Mouse (Mus musculus): ENCODE data around the gene Herpud2.
A peak's percentile ranks its signal among the peaks of the same experiment; 100 is the strongest.

Herpud2 gene

GRCm38 (mm10) chr9:25151611-25152241 lies at the start of gene Herpud2:
Gene Herpud2 (minus strand): TSS chr9:25151820.
- peak; percentile 95 for DNase-seq (ENCODE audit: extremely low spot score)

GRCm38 (mm10) chr9:25200987-25201386 lies 49.4 kb upstream of the Herpud2 start:
- no peak for DNase-seq (ENCODE audit: extremely low spot score)

DNA sequence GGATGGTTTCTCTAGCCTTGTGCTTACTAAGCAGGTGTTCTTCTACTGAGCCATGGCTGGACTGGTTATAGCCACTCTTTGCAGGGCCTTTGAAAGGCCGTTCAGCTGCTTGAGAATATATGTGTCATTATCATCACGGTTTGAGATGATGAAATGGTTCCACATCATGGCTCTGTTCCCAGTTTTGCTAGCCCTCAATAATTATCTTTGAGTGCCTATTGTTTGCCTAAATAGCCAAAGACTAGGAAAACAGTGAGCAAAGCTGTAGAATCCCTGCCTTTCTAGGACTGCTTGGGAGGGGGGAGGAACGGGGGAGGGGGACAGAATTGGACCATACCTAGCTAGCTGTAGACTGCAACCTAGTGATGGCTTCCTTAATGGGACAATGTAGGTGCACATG lies 48.5 kb upstream of the Herpud2 start:
- no peak for DNase-seq (ENCODE audit: extremely low spot score)

- no peak for DNase-seq (ENCODE audit: extremely low spot score)
Observed at GRCm38 (mm10) chr9:25196746-25197145, 45.1 kb upstream of the Herpud2 start.

GRCm38 (mm10) chr9:25191612-25192011 lies 40.0 kb upstream of the Herpud2 start:
- no peak for DNase-seq (ENCODE audit: extremely low spot score)

GRCm38 (mm10) chr9:25186501-25186900 lies 34.9 kb upstream of the Herpud2 start:
- no peak for DNase-seq (ENCODE audit: extremely low spot score)

DNA sequence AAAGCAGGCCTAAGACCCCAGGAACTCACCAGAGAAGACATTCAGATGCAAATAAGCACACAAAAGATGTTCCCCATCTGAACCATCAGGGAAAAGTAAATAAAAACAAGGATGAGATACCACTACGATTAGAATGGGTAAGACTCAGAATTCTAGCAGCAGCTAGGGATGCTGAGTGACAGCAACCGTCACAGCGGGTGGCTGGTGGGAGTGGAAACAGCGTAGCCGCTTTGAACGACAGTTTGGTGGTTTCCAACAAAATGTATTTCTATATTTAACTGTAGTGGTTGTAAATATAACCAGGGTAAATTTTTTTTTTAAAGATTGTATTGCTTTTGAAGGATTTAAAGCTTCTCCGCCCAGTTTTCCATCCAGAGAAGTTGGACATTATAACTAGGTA lies 34.2 kb upstream of the Herpud2 start:
- no peak for DNase-seq (ENCODE audit: extremely low spot score)

GRCm38 (mm10) chr9:25184606-25185005 lies 33.0 kb upstream of the Herpud2 start:
- no peak for DNase-seq (ENCODE audit: extremely low spot score)

GRCm38 (mm10) chr9:25178066-25178465 lies 26.4 kb upstream of the Herpud2 start:
- DNase-seq (ENCODE audit: extremely low spot score): no peak

GRCm38 (mm10) chr9:25177201-25177600 lies 25.6 kb upstream of the Herpud2 start:
- no peak for DNase-seq (ENCODE audit: extremely low spot score)

DNA sequence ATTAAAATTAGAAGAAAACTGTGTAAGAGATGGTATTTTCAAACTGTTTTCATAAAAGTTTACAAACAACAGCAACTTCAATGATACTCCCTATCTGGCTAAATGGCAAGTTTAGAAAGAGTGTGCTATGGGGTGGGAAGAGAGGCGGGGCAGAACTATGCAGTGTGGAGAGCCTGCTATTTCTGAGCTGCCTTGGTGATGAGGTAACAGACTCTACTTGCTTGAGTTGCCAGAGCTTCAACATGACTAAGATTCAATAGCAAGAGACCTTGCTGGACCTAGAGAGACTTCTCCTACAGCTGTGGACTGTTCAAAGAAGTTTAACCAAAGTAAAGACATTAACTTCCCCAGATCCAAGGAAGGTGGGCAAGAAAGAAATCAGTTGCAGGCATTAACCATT lies 24.9 kb upstream of the Herpud2 start:
- DNase-seq (ENCODE audit: extremely low spot score): no peak

DNA sequence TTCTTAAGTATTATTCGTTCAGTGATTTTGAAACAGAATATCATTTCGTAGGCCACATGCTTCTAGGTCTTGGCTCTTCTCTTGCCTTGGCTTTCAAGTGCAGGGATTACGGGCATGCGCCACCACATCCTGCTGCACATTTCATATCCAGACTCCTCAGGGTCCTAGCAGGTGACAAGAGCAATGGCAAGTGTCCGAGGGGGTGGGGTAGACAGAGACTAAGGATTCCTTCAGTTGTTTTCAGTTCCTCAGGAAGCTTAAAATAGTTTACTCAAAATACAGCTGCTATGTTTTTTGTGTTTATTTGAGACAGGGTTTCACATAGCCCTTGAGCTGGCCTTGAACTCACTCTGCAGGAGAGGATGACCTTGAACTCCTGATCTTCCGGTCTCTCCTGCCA lies 24.4 kb upstream of the Herpud2 start:
- no peak for DNase-seq (ENCODE audit: extremely low spot score)

DNA sequence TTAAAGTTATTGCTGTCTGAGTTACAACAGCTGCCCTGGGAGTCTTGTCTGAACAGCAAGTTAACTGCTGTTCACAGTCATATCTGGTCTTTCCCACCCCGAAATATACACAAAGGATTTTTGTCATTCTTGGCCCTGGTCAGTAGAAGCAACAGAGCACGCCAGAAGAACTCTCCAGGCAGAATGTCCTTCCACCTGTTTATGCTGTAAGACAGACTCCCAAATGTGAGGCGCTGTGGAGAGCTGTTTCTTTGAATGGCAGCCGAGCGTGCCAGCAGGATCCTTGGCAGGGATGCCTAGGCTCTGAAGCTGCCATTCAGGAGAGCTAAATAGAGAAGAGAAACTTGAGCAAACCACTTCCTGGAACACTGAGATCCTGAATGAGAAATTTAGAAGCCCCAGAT lies 23.4 kb upstream of the Herpud2 start:
- no peak for DNase-seq (ENCODE audit: extremely low spot score)

- DNase-seq (ENCODE audit: extremely low spot score): no peak
Observed at GRCm38 (mm10) chr9:25174614-25175013, 23.0 kb upstream of the Herpud2 start.

DNA sequence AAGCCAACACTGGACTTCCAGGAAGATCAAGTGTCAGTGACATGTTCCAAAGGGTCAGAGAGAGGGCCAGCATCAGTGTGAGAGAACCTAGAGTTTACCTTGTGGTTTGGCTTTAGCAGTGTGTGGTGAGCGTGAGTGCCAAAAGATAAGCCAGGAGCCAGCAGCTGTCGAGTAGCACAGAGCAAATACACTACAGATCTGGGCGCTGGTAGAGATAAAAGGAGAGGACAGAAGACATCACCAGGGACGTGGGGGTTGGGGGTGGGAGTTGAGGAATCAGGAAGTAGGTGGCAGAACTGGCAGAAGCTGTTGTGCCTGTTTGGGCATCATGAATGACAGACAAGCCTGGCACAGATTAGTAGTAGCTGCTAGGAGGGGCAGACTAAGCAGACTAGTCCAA lies 21.6 kb upstream of the Herpud2 start:
- no peak for DNase-seq (ENCODE audit: extremely low spot score)

DNA sequence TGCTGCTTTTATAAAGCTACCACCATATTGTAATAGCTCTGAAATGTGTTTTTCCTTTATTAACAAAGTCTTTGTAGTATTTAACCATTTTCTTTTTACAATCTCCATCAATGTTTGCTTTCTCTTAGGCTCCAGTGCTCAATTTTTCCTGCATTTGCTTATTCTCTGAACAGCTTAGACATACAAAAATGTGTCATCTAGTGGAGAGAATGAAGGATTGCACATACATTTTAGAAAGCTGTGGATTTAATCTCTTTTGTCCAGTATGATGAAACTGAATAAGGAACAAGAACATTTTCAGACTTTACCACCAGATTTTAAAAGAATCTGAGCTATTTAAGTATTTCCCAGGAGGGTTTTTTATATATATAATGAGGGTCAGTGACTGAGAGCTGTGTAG lies 18.0 kb upstream of the Herpud2 start:
- DNase-seq (ENCODE audit: extremely low spot score): no peak

GRCm38 (mm10) chr9:25167458-25168084 lies 16.0 kb upstream of the Herpud2 start:
- DNase-seq (ENCODE audit: extremely low spot score): peak; percentile 63

- no peak for DNase-seq (ENCODE audit: extremely low spot score)
Observed at GRCm38 (mm10) chr9:25158218-25158617, 6.6 kb upstream of the Herpud2 start.

DNA sequence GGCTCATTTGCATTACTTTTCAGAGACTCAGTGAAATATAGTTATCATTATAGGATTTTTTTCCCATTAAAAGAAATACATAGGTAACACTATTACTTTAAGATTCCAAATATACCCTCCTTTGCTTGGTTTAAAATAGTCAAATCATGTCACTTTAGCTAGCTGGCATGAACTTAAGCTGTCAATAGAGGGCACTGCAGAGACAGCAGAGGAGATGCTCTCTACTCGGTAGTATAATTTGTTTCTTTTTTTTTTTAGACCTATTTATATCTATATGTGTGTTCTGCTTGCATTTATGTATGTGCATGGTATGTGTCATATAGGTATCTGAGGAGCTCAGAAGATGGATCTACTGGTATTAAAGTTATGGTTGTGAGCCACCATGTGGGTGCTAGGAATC lies 4.8 kb upstream of the Herpud2 start:
- DNase-seq (ENCODE audit: extremely low spot score): no peak

DNA sequence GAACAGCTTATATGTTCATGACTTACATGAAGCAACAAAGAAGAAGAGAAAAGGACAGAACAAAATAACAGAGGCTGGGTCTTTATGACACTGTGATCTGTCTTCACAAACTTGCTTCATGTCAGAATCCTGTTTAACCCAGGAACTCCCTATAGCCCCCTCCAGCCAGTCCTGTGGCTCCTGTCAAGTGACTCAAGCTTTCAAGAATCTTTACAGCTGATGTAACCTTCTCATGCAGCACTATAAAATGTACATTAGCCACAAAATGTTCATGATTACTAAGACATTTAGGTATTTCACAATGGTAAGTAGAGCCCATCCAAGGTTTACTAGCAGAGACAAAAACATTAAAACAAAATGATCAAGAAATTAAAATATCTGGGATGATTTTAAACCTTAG lies 1.4 kb upstream of the Herpud2 start:
- no peak for DNase-seq (ENCODE audit: extremely low spot score)

DNA sequence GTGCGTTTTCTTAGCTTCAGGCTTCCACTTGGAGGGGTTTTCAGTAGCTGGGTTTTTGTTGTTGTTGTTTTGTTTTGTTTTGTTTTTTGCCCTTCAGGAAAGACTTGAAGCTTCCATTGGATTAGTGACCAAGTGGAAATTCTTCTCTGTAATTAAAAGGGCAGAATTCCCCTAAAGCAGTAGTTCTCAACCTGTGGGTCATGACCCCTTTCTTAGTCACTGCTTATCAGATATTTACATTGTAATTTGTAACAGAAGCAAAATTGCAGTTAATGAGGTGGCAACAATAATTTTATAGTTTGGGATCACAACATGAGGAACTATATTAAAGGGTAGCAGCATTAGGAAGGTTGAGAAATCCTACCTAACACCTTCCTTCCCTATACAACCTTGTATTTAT lies 837 bp upstream of the Herpud2 start:
- no peak for DNase-seq (ENCODE audit: extremely low spot score)

DNA sequence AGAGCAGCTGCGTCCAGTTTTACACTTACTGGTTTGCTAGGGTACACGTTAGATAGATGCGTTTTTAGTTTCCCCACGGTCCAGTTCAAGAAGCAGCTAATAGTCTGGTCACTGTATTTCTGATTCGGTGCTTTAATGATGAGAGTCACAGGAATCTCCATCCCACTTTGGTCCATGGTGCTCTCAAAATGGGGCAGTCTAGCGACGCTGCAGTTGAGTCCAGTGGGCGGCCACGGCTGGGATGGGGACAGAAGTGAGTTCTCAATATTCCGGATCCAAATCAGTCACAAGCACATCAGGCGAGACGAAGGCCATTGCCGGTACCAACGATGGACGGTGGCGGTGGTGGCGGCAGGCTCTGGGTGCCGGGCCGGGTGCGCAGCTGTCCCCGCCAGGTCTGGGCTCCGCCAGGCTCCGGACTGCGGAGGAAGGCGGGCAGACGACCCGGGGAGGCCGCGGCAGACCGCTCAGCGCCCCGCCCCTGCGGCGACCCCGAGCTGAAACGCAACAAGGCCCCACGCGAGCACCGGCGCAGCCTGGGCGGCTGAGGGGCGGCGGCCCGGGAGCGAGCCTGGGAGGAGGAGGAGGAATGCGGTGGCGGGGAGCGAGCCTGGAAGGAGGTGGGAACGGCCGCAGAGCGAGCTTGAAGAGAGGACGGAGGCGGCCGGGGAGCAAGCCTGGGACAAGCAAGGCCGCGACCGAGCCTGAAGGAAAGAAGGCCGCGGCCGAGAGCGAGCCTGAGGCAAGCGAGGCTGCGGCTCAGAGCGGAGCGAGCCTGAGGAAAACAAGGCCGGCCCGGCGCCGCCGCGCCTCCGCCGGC lies 619 bp downstream of the Herpud2 start:
- no peak for DNase-seq (ENCODE audit: extremely low spot score)

- DNase-seq (ENCODE audit: extremely low spot score): no peak
Observed at GRCm38 (mm10) chr9:25148767-25149166, 2.9 kb downstream of the Herpud2 start.
